Mouse (Mus musculus) T-helper 17 cell (primary cell): Measurements from ENCODE around the gene Rhbdd2.

Source experiments
- in situ Hi-C, 2 experiments: fragments of 300-600 bp; cut with MboI, MseI; formaldehyde crosslinking; loops; 1 replicate in 1 of 2; 2 replicates in 1 of 2; pipeline ENCODE4 v1.15.1; 2025; ENCODE audit warnings: high pct_unique_total_duplicates in 2 of 2

The Rhbdd2 gene

GRCm38 (mm10) chr5:135680967-135681545, 48.6 kb downstream of the Rhbdd2 start:
- in situ Hi-C loops, result no loop called here

- in situ Hi-C loops, result no loop called here
Observed at GRCm38 (mm10) chr5:135682009-135682408, 49.6 kb downstream of the Rhbdd2 start.

GRCm38 (mm10) chr5:135682942-135683570, 50.6 kb downstream of the Rhbdd2 start:
- in situ Hi-C loops, result no loop called here

- in situ Hi-C loops, result no loop called here
Observed at GRCm38 (mm10) chr5:135690401-135690800, 58.0 kb downstream of the Rhbdd2 start.

GRCm38 (mm10) chr5:135691266-135691665, 58.8 kb downstream of the Rhbdd2 start:
- in situ Hi-C loops, result no loop called here

- in situ Hi-C loops, result no loop called here
Observed at GRCm38 (mm10) chr5:135693281-135693853, 60.9 kb downstream of the Rhbdd2 start.

GRCm38 (mm10) chr5:135695277-135695721, 62.9 kb downstream of the Rhbdd2 start:
- in situ Hi-C loops, result no loop called here
